Mouse (Mus musculus) layer of hippocampus, adult 18-20 months (tissue): ENCODE data around the gene P2rx5. TPM values are rescaled to one million over a fixed set of nuclear protein-coding genes. Genes with fewer than 3 reads are reported as not detected.

Source experiments
- total RNA-seq, 2 experiments: library from RNA; stranded (reverse); gene quantifications; 2 replicates each; pipeline ENCODE4 v1.2.3; 2021

P2rx5 gene
- total RNA-seq, 2 experiments from 2014 or later, result 1.4 to 2.5 TPM

Other genes starting within 250 kb of the P2rx5 start
- 1 to 10 TPM; 5.3 to 5.5 TPM for gene Atp2a3, start 199.3 kb upstream of the P2rx5 start, total RNA-seq
- under 1 TPM; 0.25 to 0.27 TPM for gene P2rx1, start 161.3 kb upstream of the P2rx5 start, total RNA-seq
- 100 to 1,000 TPM; 175 to 178 TPM for gene Camkk1, start 141.4 kb upstream of the P2rx5 start, total RNA-seq
- gene Ncbp3, start 112.6 kb upstream of the P2rx5 start, total RNA-seq, result 10 to 100 TPM in 1 of 2 experiments, 1 to 10 TPM in 1; 9.3 to 10.4 TPM
- gene Itgae, start 69.8 kb upstream of the P2rx5 start, total RNA-seq, result under 1 TPM; 0.10 to 0.17 TPM
- under 1 TPM; 0.10 to 0.15 TPM for gene Haspin, start 22.1 kb upstream of the P2rx5 start, total RNA-seq
- 10 to 100 TPM; 51.6 to 52.4 TPM for gene Emc6, start 16.6 kb downstream of the P2rx5 start, total RNA-seq
- 1 to 10 TPM; 8.6 to 8.7 TPM for gene Tax1bp3, start 16.7 kb downstream of the P2rx5 start, total RNA-seq
- gene Ctns, start 38.6 kb downstream of the P2rx5 start, total RNA-seq, result 10 to 100 TPM; 21.1 to 22.1 TPM
- gene Shpk, start 39.0 kb downstream of the P2rx5 start, total RNA-seq, result 1 to 10 TPM; 3.7 to 4.0 TPM
- gene Trpv1, start 73.9 kb downstream of the P2rx5 start, total RNA-seq, result under 1 TPM in 1 of 2 experiments, not detected in 1; 0.23 TPM
- gene Trpv3, start 107.0 kb downstream of the P2rx5 start, total RNA-seq, result under 1 TPM; 0.41 to 0.45 TPM
- gene Aspa, start 169.2 kb downstream of the P2rx5 start, total RNA-seq, result 10 to 100 TPM; 13.9 to 14.8 TPM
- not detected for gene Gm49340, start 169.3 kb downstream of the P2rx5 start, total RNA-seq
- gene Spata22, start 169.3 kb downstream of the P2rx5 start, total RNA-seq, result not detected
- gene Olfr20, start 190.4 kb downstream of the P2rx5 start, total RNA-seq, result not detected
- not detected for gene Olfr376, start 210.8 kb downstream of the P2rx5 start, total RNA-seq
- gene Olfr1, start 239.2 kb downstream of the P2rx5 start, total RNA-seq, result not detected